Comparison of ENCODE assay signal across 8 mouse cellular contexts in genomic region chr19:28009587-28010281, GRCm38 (mm10). TPM values are rescaled to one million over a fixed set of nuclear protein-coding genes. Genes with fewer than 3 reads are reported as not detected.
DNase-seq lines count a peak whose midpoint lies in the region; ATAC-seq and TF ChIP-seq lines count a peak whose summit lies in the region.

No protein-coding gene starts in this region.

- ATAC-seq in forebrain, embryonic 11.5 days (replicated peaks; ENCODE audit: low FRiP score): no peak
- ATAC-seq in hindbrain, embryonic 16.5 days: no peak
- 0 out of 2 replicates have a peak, but pooled peaks have one; percentile 27 for ATAC-seq in monocyte, adult 5-6 weeks (replicated peaks; ENCODE audit: insufficient number of reproducible peaks, low FRiP score, low TSS enrichment, poor library complexity, severe bottlenecking)

- H3K4me3 ChIP-seq in forebrain, embryonic 11.5 days (ENCODE audit: low read depth, low read length): peak overlapping the region; percentile 93
- peak overlapping the region; percentile 97 for H3K4me3 ChIP-seq in hindbrain, embryonic 16.5 days (ENCODE audit: low read length)
- H3K4me3 ChIP-seq in liver, adult 2 months (ENCODE audit: insufficient read depth, low read depth, low read length): peak overlapping the region; percentile 97

- TF ChIP-seq CTCF in liver, adult 2 months (IDR thresholded peaks at IDR 0.05; ENCODE audit: low read depth, low read length): no peak

- no peaks in the 10 kb centered on the region for H3K79me2 ChIP-seq in liver, adult 2 months (ENCODE audit: control insufficient read depth, insufficient read depth, low read length)

- H3K4me1 ChIP-seq in forebrain, embryonic 11.5 days (replicated peaks; ENCODE audit: control insufficient read depth, insufficient read depth, low read length): peaks cover 2% of the 10 kb centered on the region; the same call in 1 of the 2 replicates
- H3K4me1 ChIP-seq in hindbrain, embryonic 16.5 days (ENCODE audit: control insufficient read depth, insufficient read depth, low read depth, low read length): peaks cover 7% of the 10 kb centered on the region; the same call in 1 of the 2 replicates
- peaks cover 3% of the 10 kb centered on the region; the same call in 1 of the 2 replicates for H3K4me1 ChIP-seq in liver, adult 2 months (ENCODE audit: control insufficient read depth, insufficient read depth, low read length)

- H3K36me3 ChIP-seq in forebrain, embryonic 11.5 days (ENCODE audit: control insufficient read depth, insufficient read depth, low read length): no peaks in the 10 kb centered on the region
- no peaks in the 10 kb centered on the region for H3K36me3 ChIP-seq in hindbrain, embryonic 16.5 days (ENCODE audit: control insufficient read depth, insufficient read depth, low read length)
- H3K36me3 ChIP-seq in liver, adult 2 months (ENCODE audit: control insufficient read depth, insufficient read depth, low read length): no peaks in the 10 kb centered on the region

- no peaks in the 10 kb centered on the region for H3K27me3 ChIP-seq in forebrain, embryonic 11.5 days (ENCODE audit: control insufficient read depth, insufficient read depth, low read length)
- H3K27me3 ChIP-seq in hindbrain, embryonic 16.5 days (replicated peaks; ENCODE audit: control insufficient read depth, insufficient read depth, low read length): no peaks in the 10 kb centered on the region
- no peaks in the 10 kb centered on the region for H3K27me3 ChIP-seq in liver, adult 2 months (ENCODE audit: control insufficient read depth, insufficient read depth, low read length)

- peak overlapping the region; percentile 100 for H3K27ac ChIP-seq in forebrain, embryonic 11.5 days (ENCODE audit: low read depth, low read length)
- H3K27ac ChIP-seq in hindbrain, embryonic 16.5 days (ENCODE audit: low read depth, low read length): peak overlapping the region; percentile 99
- H3K27ac ChIP-seq in liver, adult 2 months (replicated peaks; ENCODE audit: insufficient read depth, low read depth, low read length): no peak overlapping the region; the same call in 1 of the 2 replicates

- peak; percentile 17 to 21 for DNase-seq in frontal cortex, postnatal 10 days (ENCODE audit: low spot score in 2 of 2)
- no peak for DNase-seq in frontal cortex, postnatal 36 days (ENCODE audit: low spot score in 2 of 2)
- DNase-seq in brain, adult 2 months (ENCODE audit: low read depth, low spot score): peak; percentile 69
- DNase-seq in forebrain, embryonic 11.5 days (ENCODE audit: low spot score): peak; percentile 69
- peak; percentile 28 for DNase-seq in liver, adult 2 months (ENCODE audit: extremely low read depth, low read depth, low spot score)
- peak; percentile 33 to 71 for DNase-seq in thymus, adult 18-20 months

- H3K9ac ChIP-seq in forebrain, embryonic 11.5 days (ENCODE audit: low read length): peak overlapping the region; percentile 97
- H3K9ac ChIP-seq in hindbrain, embryonic 16.5 days (ENCODE audit: low read depth, low read length): peak overlapping the region; percentile 98
- 0 out of 2 replicates have a peak overlapping the region, but pooled peaks have one; percentile 51 for H3K9ac ChIP-seq in liver, adult 2 months (ENCODE audit: low read depth, low read length)

- under 1% methylated on average over 5 of the region's 5 CpGs for WGBS in forebrain, embryonic 11.5 days
- WGBS in hindbrain, embryonic 16.5 days: under 1% methylated on average over 5 of the region's 5 CpGs
- WGBS in liver, adult 2 months: 7% methylated on average over 5 of the region's 5 CpGs

- no peaks in the 10 kb centered on the region for H3K9me3 ChIP-seq in forebrain, embryonic 11.5 days (ENCODE audit: control insufficient read depth, low read length)
- no peaks in the 10 kb centered on the region for H3K9me3 ChIP-seq in hindbrain, embryonic 16.5 days (ENCODE audit: control insufficient read depth, low read length)

- peak overlapping the region; percentile 59 for H3K4me2 ChIP-seq in forebrain, embryonic 11.5 days (ENCODE audit: low read depth, low read length, severe bottlenecking)
- peak overlapping the region; percentile 47 for H3K4me2 ChIP-seq in hindbrain, embryonic 16.5 days (ENCODE audit: low read length)

- TF ChIP-seq POLR2A in liver, adult 2 months (IDR thresholded peaks at IDR 0.05; ENCODE audit: extremely low read depth, insufficient read depth, low read length): no peak

RNA-seq across cellular contexts. Expression of gene Rfx3, which starts 1.2 kb away (rescaled TPM):
- polyA plus RNA-seq in forebrain, embryonic 11.5 days (2014; fragmentation: Nextera tagmentation; extraction: Ambion mirVana): 41.7 and 44.4 TPM in 2 replicates
- polyA plus RNA-seq in hindbrain, embryonic 16.5 days (2015; fragmentation: Nextera tagmentation; extraction: Ambion mirVana): 20.4 and 26.8 TPM in 2 replicates
- 2.1 and 2.6 TPM in 2 replicates for total RNA-seq in liver, adult 2 months (2014; rRNA removed)
- polyA plus RNA-seq in liver, adult 2 months (2012; rRNA removed): 0.55 and 0.70 TPM in 2 replicates
- 5.2 to 14.5 TPM (median 6.7 TPM) in 3 replicates for total RNA-seq in monocyte, adult 5-6 weeks (2017)

Comparison
In these comparisons a context has a peak if more than half of its experiments do, and no peak if none do; other contexts are left out.
1. DNase-seq: peak in frontal cortex, postnatal 10 days (2 of 2), brain, adult 2 months (single experiment), forebrain, embryonic 11.5 days (single experiment), liver, adult 2 months (single experiment) and thymus, adult 18-20 months (2 of 2); none in frontal cortex, postnatal 36 days (0 of 2).
2. RNA of gene Rfx3, which starts 1.2 kb away (polyA plus RNA-seq): 41.7 to 44.4 TPM in forebrain, embryonic 11.5 days and 20.4 to 26.8 TPM in hindbrain, embryonic 16.5 days; 0.55 to 0.70 TPM in liver, adult 2 months; every median in the first group is over 10 times any median in the second.
3. Peak in every context shown above with its lines, with median percentiles within 50 percentile points of each other: H3K4me3 ChIP-seq and H3K9ac ChIP-seq.